Mouse (Mus musculus): ENCODE measurements around the gene Metrn. TPM values are rescaled to one million over a fixed set of nuclear protein-coding genes. Genes with fewer than 3 reads are reported as not detected.
A peak's percentile ranks its signal among the peaks of the same experiment; 100 is the strongest.

The Metrn gene
- total and polyA plus RNA-seq, 2 experiments from 2014 or later: 50.0 to 236 TPM

DNA sequence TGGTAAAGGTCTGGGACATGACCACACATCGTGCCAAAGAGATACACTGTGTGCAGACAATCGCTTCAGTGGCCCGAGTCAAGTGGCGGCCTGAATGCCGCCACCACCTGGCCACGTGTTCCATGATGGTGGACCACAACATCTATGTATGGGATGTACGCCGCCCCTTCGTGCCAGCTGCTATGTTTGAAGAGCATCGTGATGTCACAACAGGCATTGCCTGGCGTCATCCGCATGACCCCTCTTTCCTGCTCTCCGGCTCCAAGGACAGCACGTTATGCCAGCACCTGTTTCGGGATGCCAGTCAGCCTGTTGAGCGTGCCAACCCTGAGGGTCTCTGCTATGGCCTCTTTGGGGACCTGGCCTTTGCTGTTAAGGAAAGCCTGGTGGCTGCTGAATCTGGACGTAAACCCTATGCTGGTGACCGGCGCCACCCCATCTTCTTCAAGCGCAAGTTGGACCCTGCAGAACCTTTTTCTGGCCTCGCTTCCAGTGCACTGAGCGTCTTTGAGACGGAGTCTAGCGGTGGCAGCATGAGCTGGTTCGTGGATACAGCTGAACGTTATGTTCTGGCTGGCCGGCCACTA lies 29.1 kb upstream of the Metrn start:
- Histone ChIP-seq H3K9me3 (ENCODE audit: low read length) (no peaks in the 10 kb centered on the region), H3K36me3 (ENCODE audit: insufficient read depth, low read length) (peaks cover 31% of the 10 kb centered on the region), H3K4me1 (ENCODE audit: insufficient read depth, low read length) (peaks cover 21% of the 10 kb centered on the region), H3K4me3 (ENCODE audit: low read depth, low read length) (no peak overlapping the region), H3K9ac (replicated peaks; ENCODE audit: low read length, poor library complexity, severe bottlenecking) (no peak overlapping the region), H3K27me3 (ENCODE audit: insufficient read depth, low read length) (no peaks in the 10 kb centered on the region), H3K4me2 (ENCODE audit: low read depth, low read length, poor library complexity, severe bottlenecking) (no peak overlapping the region), H3K27ac (ENCODE audit: low read depth, low read length) (no peak overlapping the region)
- ATAC-seq (ENCODE audit: low FRiP score) (no peak), DNase-seq (ENCODE audit: low spot score) (no peak)
- no peak for TF ChIP-seq CTCF (IDR thresholded peaks at IDR 0.05)
- WGBS: 96% methylated on average over 27 of the region's 27 CpGs

DNA sequence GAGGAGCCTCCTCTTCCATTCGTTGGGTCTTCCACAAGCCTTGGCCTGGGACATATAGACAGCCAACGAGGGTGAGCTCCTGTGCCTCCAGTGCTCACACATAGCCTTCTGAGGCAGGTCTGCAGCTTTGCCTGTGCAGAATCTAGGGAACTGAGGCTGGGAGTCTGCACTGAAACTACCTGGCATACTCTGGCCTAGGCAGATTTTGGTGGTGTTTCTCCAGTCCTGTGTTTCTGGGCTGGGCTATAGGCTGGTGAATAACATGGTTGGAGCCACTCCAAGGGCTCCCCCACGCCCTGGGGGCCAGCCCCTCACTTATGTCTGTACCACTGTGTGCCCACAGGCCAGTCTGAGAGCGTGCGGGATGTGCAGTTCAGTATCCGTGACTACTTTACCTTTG lies 28.4 kb upstream of the Metrn start:
- Histone ChIP-seq H3K4me3 (ENCODE audit: low read depth, low read length) (no peak overlapping the region), H3K4me2 (ENCODE audit: low read depth, low read length, poor library complexity, severe bottlenecking) (no peak overlapping the region), H3K9ac (replicated peaks; ENCODE audit: low read length, poor library complexity, severe bottlenecking) (no peak overlapping the region), H3K36me3 (ENCODE audit: insufficient read depth, low read length) (peaks cover 24% of the 10 kb centered on the region), H3K4me1 (ENCODE audit: insufficient read depth, low read length) (peaks cover 21% of the 10 kb centered on the region), H3K27me3 (ENCODE audit: insufficient read depth, low read length) (no peaks in the 10 kb centered on the region), H3K9me3 (ENCODE audit: low read length) (no peaks in the 10 kb centered on the region), H3K27ac (ENCODE audit: low read depth, low read length) (no peak overlapping the region)
- TF ChIP-seq CTCF (IDR thresholded peaks at IDR 0.05): no peak
- DNase-seq (ENCODE audit: low spot score): no peak
- 91% methylated on average over 6 of the region's 6 CpGs for WGBS
- no peak for ATAC-seq (ENCODE audit: low FRiP score)

DNA sequence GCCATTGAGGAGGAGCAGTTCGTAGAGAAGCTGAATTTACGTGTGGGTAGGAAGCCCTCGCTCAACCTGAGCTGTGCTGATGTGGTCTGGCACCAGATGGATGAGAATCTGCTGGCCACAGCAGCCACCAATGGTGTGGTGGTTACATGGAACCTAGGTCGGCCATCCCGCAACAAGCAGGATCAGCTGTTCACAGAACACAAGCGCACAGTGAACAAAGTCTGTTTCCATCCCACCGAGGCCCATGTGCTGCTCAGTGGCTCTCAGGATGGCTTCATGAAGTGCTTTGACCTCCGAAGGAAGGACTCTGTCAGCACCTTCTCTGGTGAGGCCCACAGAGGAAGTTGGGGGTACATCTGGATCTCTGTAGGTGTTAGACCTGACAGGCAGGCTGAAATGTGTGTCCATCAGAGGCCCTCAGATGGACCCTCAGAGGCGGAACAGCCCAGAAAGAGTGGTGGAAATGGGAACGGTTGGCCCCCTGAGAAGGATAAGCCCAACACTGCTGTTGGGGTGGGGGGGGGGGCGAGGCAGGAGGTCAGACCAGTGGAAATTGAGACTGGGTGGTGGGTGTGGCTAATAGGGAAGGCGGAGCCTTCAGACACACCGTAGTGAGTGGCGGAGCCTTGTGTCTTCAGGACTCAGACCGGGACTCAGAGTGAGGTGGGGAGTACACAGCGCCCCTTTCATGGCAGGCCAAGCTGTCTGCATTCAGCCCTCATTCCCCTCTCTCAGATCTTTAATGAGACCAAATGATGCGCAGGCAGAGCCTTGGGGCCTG lies 27.6 kb upstream of the Metrn start:
- H3K4me3 ChIP-seq (ENCODE audit: low read depth, low read length): peak overlapping the region; percentile 57
- peak overlapping the region; percentile 78 for H3K9ac ChIP-seq (replicated peaks; ENCODE audit: low read length, poor library complexity, severe bottlenecking)
- H3K4me2 ChIP-seq (ENCODE audit: low read depth, low read length, poor library complexity, severe bottlenecking): peak overlapping the region; percentile 97
- H3K27ac ChIP-seq (ENCODE audit: low read depth, low read length): 0 out of 2 replicates have a peak overlapping the region, but pooled peaks have one; percentile 77
- ATAC-seq (ENCODE audit: low FRiP score) (no peak), DNase-seq (ENCODE audit: low spot score) (no peak)
- H3K36me3 ChIP-seq (ENCODE audit: insufficient read depth, low read length): peaks cover 24% of the 10 kb centered on the region
- H3K4me1 ChIP-seq (ENCODE audit: insufficient read depth, low read length): peaks cover 14% of the 10 kb centered on the region
- TF ChIP-seq CTCF (IDR thresholded peaks at IDR 0.05): no peak
- no peaks in the 10 kb centered on the region for H3K9me3 ChIP-seq (ENCODE audit: low read length)
- WGBS: 78% methylated on average over 16 of the region's 17 CpGs
- no peaks in the 10 kb centered on the region for H3K27me3 ChIP-seq (ENCODE audit: insufficient read depth, low read length)

DNA sequence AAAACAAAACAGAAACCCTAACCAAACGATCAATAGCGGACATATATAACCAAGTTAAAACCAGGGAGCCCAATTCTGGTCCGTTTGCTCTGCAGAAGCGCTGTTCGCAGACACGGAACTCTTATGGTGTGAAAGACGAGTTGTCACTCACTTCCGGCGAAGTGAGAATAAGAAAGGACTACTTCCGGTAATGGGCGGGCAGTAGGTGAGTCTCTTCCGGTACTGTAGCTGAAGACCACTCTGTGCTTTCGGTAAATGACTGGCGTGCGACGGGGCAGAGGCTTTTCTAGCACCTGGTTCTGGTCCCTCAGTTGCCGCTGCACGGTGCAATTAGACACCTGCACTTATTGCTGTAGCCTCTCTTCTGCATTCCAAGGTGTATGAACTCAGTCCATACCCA lies 26.5 kb upstream of the Metrn start, which contains the start of gene Wdr24:
Wdr24 (plus strand) TSS at position 176 of the 400 bp plus-strand sequence.
- Histone ChIP-seq H3K4me1 (ENCODE audit: insufficient read depth, low read length) (peaks cover 13% of the 10 kb centered on the region), H3K27me3 (ENCODE audit: insufficient read depth, low read length) (no peaks in the 10 kb centered on the region), H3K9ac (replicated peaks; ENCODE audit: low read length, poor library complexity, severe bottlenecking) (peak within 1 kb of the TSS; percentile 78), H3K9me3 (ENCODE audit: low read length) (no peaks in the 10 kb centered on the region), H3K4me2 (ENCODE audit: low read depth, low read length, poor library complexity, severe bottlenecking) (peak within 1 kb of the TSS; percentile 97), H3K4me3 (ENCODE audit: low read depth, low read length) (peak within 1 kb of the TSS; percentile 57), H3K36me3 (ENCODE audit: insufficient read depth, low read length) (peaks cover 29% of the 10 kb centered on the region), H3K27ac (ENCODE audit: low read depth, low read length) (peak within 1 kb of the TSS; percentile 77)
- WGBS: under 1% methylated on average over 18 of the region's 18 CpGs
- peak; percentile 95 for DNase-seq (ENCODE audit: low spot score)
- no peak for TF ChIP-seq CTCF (IDR thresholded peaks at IDR 0.05)
- peak; percentile 67 for ATAC-seq (ENCODE audit: low FRiP score)

DNA sequence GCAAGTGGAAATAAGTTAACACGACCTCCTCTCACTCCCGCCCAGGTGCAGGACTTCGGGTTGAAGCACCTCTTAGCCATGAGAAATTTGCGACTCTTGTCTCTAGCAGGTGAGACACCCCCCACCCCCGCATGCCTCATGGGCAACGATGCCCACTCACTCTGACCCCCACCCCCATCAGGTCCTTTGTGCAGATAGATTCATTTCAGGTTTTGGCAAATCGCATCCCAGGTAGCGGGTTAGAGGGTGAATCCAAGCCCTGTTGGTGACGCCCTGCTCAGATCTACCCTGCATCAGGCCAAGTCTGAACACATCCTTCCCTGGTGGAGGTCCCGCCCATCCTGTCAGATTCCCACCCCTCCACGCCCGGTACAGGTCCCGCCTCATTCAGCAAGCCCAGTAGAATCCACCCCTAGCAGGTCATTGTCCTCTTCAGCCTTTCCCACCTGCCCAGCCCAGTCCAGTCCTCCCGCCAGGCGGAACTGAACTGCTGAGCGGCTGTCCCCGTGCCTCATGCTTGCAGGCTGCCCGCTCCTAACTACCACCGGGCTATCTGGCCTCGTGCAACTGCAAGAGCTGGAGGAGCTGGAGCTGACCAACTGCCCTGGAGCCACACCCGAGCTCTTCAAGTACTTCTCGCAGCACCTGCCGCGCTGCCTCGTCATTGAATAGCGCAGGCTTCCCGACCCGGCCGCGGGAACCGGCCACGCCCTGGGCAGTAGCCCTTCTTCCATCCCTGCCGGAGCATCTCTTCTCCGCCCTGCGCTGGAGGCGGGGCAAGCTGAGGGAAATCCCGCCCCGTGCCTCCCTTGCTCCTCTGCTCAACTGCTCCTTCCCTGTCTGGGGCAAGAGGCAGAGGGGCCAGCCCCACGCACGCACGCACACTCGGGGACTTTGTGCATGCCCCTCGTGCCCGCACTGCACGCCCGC lies 22.2 kb upstream of the Metrn start:
- Histone ChIP-seq H3K4me1 (ENCODE audit: insufficient read depth, low read length) (peaks cover 2% of the 10 kb centered on the region), H3K4me3 (ENCODE audit: low read depth, low read length) (no peak overlapping the region), H3K4me2 (ENCODE audit: low read depth, low read length, poor library complexity, severe bottlenecking) (no peak overlapping the region), H3K9ac (replicated peaks; ENCODE audit: low read length, poor library complexity, severe bottlenecking) (no peak overlapping the region), H3K27me3 (ENCODE audit: insufficient read depth, low read length) (no peaks in the 10 kb centered on the region), H3K36me3 (ENCODE audit: insufficient read depth, low read length) (peaks cover 37% of the 10 kb centered on the region), H3K9me3 (ENCODE audit: low read length) (no peaks in the 10 kb centered on the region), H3K27ac (ENCODE audit: low read depth, low read length) (no peak overlapping the region)
- WGBS: 12% methylated on average over 46 of the region's 46 CpGs
- DNase-seq (ENCODE audit: low spot score) (no peak), ATAC-seq (ENCODE audit: low FRiP score) (no peak)
- TF ChIP-seq CTCF (IDR thresholded peaks at IDR 0.05): no peak

Data from midbrain, postnatal 0 days (tissue).